Mouse (Mus musculus) neural tube, embryonic 10.5 days (tissue): ENCODE data around the gene Apol7c.
"Not testable (repeated sequence)": the region's sequence is repeated elsewhere in the genome, so short reads cannot be mapped to it uniquely, and the experiment has no call there.

Experiments
- DNase-seq: peaks from one replicate; pipeline ENCODE4 v3.0.0-alpha.2; 2017; ENCODE audit warnings: low spot score; ENCODE audit errors: extremely low spot score

Apol7c gene

GRCm38 (mm10) chr15:77533216-77533615 is at the start of gene Apol7c:
Gene Apol7c (minus strand): TSS chr15:77533316.
- DNase-seq = no peak

DNA sequence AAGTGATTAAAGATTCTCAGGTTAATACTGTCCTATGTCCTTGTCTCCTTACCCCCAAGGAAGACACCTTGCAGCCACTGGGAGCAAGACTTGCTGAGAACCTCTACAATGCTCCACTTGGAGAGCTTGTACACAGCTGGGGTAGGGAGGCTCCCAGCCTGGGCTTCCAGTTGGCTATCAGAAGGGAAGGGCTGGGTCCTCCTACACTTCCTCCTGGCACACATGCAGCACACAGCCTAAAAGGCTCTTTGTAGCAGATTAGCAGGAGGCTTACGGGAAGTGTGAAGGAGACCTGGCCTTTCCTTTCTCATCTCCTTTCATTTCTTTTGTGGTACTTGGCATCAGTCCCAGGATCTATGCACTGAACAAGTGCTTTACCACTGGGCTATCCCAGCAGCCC is 48.6 kb upstream of the Apol7c start:
- no peak for DNase-seq

- no peak for DNase-seq
Observed at GRCm38 (mm10) chr15:77579311-77579710, 46.2 kb upstream of the Apol7c start.

GRCm38 (mm10) chr15:77578801-77579200 is 45.7 kb upstream of the Apol7c start:
- no peak for DNase-seq

GRCm38 (mm10) chr15:77563219-77563618 is 30.1 kb upstream of the Apol7c start:
- no peak for DNase-seq

- DNase-seq = no peak
Observed at GRCm38 (mm10) chr15:77561792-77562191, 28.7 kb upstream of the Apol7c start, which contains the start of gene 1700025B11Rik. Gene 1700025B11Rik (minus strand): TSS chr15:77561892.

DNA sequence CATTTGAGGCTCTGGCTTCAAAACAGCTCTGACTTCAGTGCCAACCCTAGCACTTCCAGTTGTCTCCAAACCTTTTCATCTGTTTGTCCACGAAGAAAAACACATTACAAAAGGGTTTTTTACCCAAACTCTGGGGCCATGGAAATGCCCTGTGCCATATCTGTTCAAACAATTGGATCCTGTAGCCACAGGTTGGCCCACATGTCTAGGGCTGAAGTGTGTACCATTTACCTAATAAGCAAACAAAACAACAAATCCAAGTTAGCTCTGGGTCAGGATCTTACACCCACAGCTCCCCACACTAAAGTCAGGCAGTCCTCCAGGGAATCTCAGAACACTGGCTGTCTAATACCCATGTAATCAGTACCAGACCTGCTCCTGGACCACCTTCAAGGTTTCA is 6.1 kb upstream of the Apol7c start:
- not testable (repeated sequence) for DNase-seq

DNA sequence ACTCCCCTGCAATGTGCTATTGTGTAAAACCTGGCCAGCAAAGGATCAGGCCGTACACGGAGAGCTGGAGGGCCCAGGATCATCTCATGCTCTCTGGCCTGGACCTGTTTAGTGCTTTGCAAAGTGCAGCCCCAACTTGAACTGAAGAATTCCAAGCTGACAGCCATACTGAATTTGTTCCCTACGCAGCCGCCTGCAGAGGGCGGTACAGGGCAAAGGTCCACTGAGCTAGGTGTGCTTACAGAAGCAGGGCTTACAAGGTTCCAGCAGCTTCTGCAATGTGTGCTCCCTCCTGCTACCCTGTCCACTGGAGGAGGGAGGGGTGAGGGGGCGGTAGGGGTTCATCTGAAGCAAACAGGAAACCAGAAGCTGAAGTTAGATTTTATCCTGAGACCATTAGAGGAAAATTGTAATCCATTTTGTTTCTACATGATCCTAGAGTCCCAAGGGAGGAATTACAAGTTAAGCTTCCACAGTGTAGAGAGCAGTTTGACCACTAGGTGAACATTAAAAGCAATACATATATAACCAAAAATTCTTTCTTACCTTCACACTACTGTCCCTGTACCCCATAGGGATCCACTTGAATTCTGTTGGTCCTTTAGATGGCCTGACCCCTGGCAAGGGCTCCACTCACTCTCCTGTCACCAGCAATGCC is 9.8 kb downstream of the Apol7c start:
- peak; percentile 51 for DNase-seq

- not testable (repeated sequence) for DNase-seq
Observed at GRCm38 (mm10) chr15:77520596-77520995, 12.5 kb downstream of the Apol7c start.

- DNase-seq = not testable (repeated sequence)
Observed at GRCm38 (mm10) chr15:77507966-77508365, 25.1 kb downstream of the Apol7c start, which contains the start of gene Apol11a. Gene Apol11a (plus strand): TSS chr15:77508271.

GRCm38 (mm10) chr15:77494694-77495093 is 38.4 kb downstream of the Apol7c start:
- DNase-seq = not testable (repeated sequence)

- DNase-seq = not testable (repeated sequence)
Observed at GRCm38 (mm10) chr15:77493181-77493580, 39.9 kb downstream of the Apol7c start.

DNA sequence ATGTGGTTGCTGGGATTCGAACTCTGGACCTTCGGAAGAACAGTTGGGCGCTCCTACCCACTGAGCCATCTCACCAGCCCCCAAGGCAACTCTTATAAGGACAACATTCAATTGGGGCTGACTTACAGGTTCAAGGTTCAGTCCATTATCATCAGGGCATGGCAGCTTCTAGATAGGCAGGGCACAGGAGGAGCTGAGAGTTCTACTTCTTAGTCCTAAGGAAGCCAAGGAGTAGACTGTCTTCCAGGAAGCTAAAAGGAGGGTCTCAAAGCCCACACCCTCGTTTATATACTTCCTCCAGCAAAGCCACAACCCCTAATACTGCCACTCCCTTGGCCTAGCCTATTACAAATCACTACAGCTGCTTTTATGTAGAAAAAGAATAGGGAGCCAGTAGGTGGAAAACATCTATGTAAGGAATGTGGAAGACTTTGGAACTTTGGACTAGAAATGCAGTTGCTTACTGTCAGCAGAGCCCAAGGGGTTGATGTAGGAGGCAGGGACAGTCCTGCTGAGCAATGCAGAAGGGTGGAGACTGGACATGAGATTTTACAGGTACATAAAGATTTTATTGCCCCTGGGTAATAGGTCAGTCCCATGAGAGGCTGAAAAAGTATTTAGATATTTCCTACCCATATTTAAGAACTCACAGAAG is 50.8 kb downstream of the Apol7c start:
- DNase-seq = no peak

DNA sequence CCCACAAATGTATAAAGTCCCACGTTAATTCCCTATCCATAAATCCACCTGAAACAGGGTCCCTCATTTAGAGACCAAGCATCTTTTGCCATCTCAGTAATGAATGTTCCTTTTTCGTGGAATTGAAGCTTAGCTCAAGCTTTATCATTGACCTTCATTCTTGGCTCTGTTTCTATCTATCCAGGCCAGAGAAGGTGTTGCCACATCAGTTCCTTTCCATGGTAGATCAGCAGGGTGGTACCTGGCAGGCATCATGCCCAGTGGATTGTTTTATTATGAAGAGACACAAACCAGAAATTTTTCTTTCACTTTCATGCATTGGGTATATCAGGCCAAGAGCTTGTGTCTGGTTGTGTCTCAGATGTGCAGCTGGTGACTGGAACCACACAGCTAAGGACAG is 56.4 kb downstream of the Apol7c start, which contains the start of gene Apol10a:
TSS of gene Apol10a (plus strand) at position 355 of the 400 bp plus-strand sequence.
- DNase-seq = not testable (repeated sequence)
